Mouse (Mus musculus) midbrain, embryonic 12.5 days (tissue): ENCODE data around the gene Lrmda. TPM values are rescaled to one million over a fixed set of nuclear protein-coding genes. Genes with fewer than 3 reads are reported as not detected.

Source experiments
- ATAC-seq: fragments of 200-750 bp; cut with Nextera tagmentation; 2 replicates; pipeline ENCODE4 v1.8.0; 2017; ENCODE audit warnings: low read depth, moderate TSS enrichment, moderate library complexity; ENCODE audit not compliant: low FRiP score
- H3K27ac ChIP-seq: fragments of 300-500 bp; sonication (generic); replicated peaks from 2 replicates; pipeline ENCODE4 v1.5.1; 2016; ENCODE audit warnings: mild to moderate bottlenecking
- H3K27me3 ChIP-seq: fragments of 300-500 bp; sonication (generic); 2 replicates; pipeline ENCODE4 v1.6.1; 2016; ENCODE audit warnings: mild to moderate bottlenecking
- H3K36me3 ChIP-seq: fragments of 300-500 bp; sonication (generic); 2 replicates; pipeline ENCODE4 v1.6.1; 2016
- H3K4me1 ChIP-seq: fragments of 300-500 bp; sonication (generic); 2 replicates; pipeline ENCODE4 v1.6.1; 2016
- H3K4me2 ChIP-seq: fragments of 300-500 bp; sonication (generic); replicated peaks from 2 replicates; pipeline ENCODE4 v1.6.1; 2016; ENCODE audit warnings: mild to moderate bottlenecking, moderate library complexity
- H3K4me3 ChIP-seq: fragments of 300-500 bp; sonication (generic); 2 replicates; pipeline ENCODE4 v1.5.1; 2016; ENCODE audit warnings: mild to moderate bottlenecking
- H3K9ac ChIP-seq: fragments of 300-500 bp; sonication (generic); replicated peaks from 2 replicates; pipeline ENCODE4 v1.6.1; 2016; ENCODE audit warnings: mild to moderate bottlenecking, moderate library complexity
- H3K9me3 ChIP-seq: fragments of 300-500 bp; sonication (generic); 2 replicates; pipeline ENCODE4 v1.6.1; 2016; ENCODE audit warnings: mild to moderate bottlenecking
- WGBS: fragments of 180-500 bp; shearing (Covaris S2); methylation state at CpG from one replicate; pipeline ENCODE4 v1.1.7; 2016; 5-methylcytosine and 5-hydroxymethylcytosine counted together
- polyA plus RNA-seq: library from polyadenylated mRNA; unstranded; fragments of >200 nt; fragmentation: Nextera tagmentation; extraction: Ambion mirVana; gene quantifications from 2 replicates; pipeline ENCODE4 v1.2.1, GENCODE M21; 2016

Gene Lrmda
- polyA plus RNA-seq, 1 experiment from 2014 or later = not detected

DNA sequence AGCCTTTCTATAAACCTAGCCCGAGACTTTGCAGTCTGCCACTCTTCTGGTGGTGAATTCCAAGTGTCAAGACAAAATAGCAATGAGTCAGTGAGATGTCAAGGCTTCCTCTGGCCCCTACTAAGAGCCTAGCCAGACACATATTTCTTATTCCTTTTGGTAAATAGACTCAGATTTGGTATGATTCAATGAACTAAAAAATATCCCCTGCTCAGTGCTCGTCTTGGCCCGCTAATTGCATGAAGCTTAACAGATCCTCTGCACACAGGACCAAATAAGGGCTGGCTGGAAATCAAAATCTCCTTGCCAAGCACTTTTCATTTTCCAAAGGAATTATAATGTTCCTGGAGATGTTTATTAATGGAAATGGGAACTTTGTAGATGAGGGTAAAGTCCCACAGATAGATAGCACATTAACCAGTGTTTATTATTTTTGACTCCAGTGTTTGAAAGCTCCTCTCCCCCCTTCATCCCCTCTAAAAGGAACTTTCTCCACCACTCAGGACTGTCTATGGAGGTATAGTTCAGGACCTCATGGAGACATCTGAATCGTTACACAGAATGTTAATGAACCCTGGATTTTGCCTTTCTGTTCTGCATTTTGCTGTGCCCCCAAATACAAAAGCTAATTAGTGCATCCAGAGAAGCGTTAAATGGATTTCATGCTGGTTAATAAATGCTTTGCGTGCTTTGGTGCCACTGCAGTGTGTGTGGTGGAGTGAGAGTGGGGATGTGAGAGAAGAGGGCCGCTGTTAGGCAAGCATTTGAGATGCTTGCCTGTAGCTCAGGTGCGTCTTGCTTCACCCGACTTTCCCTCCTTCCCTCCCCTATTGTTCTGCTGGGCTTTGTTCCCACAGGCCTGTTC lies 945.5 kb downstream of the Lrmda start:
- Histone ChIP-seq H3K36me3 (no peaks in the 10 kb centered on the region), H3K4me2 (no peak overlapping the region), H3K27ac (no peak overlapping the region), H3K9ac (no peak overlapping the region), H3K4me1 (0 out of 2 replicates have a peak, but pooled peaks cover 3% of the 10 kb centered on the region), H3K27me3 (no peaks in the 10 kb centered on the region), H3K4me3 (no peak overlapping the region), H3K9me3 (no peaks in the 10 kb centered on the region)
- no peak for ATAC-seq
- 70% methylated on average over 9 of the region's 9 CpGs for WGBS

DNA sequence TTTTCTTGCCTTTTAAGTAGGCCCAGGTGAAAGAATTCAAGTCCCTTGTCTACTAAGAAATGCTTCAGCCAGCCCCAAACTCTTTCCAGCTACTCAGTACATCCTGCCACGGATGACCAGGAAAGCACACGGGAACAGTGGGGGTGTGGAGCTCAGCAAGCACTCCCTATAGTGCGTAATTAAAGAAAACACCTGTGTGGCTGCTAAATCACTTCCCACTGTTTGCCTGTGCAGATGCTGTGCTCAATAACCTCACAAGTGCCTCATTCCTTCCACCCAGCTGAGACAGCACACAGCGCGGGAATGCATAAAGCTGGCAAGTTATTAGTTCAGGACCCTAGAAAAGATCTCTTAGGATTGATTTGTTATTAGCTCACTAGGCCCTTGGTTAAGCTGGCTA lies 949.2 kb downstream of the Lrmda start:
- WGBS = 76% methylated on average over 5 of the region's 5 CpGs
- no peaks in the 10 kb centered on the region for H3K36me3 ChIP-seq
- no peak overlapping the region for H3K4me3 ChIP-seq
- ATAC-seq = no peak
- no peaks in the 10 kb centered on the region for H3K9me3 ChIP-seq
- H3K4me1 ChIP-seq = 0 out of 2 replicates have a peak, but pooled peaks cover 3% of the 10 kb centered on the region
- H3K27ac ChIP-seq = no peak overlapping the region
- no peak overlapping the region for H3K9ac ChIP-seq
- no peaks in the 10 kb centered on the region for H3K27me3 ChIP-seq
- no peak overlapping the region for H3K4me2 ChIP-seq

DNA sequence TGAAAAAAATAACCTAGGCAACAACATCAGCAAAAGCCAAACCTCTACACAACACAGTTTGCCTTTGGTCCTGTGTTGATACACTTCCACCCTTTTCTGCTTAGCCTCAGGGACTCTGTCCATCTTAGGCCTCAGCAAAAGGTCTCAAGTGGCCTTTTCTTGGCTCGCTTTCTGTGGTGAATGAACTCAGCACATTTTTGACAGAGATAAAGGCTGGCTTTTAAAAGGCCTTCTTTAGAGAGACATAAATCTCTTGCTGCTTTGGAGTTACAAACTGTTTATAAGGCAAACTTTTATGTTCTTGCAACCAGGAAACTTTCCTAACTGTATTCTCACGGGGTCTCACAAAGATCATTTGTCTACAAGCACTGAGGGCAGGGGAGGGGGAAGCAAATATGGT lies 967.2 kb downstream of the Lrmda start:
- Histone ChIP-seq H3K27ac (no peak overlapping the region), H3K4me3 (no peak overlapping the region), H3K27me3 (no peaks in the 10 kb centered on the region), H3K4me2 (no peak overlapping the region), H3K9me3 (no peaks in the 10 kb centered on the region), H3K36me3 (no peaks in the 10 kb centered on the region), H3K4me1 (no peaks in the 10 kb centered on the region), H3K9ac (no peak overlapping the region)
- no peak for ATAC-seq
- 83% methylated on average over 2 of the region's 2 CpGs for WGBS

DNA sequence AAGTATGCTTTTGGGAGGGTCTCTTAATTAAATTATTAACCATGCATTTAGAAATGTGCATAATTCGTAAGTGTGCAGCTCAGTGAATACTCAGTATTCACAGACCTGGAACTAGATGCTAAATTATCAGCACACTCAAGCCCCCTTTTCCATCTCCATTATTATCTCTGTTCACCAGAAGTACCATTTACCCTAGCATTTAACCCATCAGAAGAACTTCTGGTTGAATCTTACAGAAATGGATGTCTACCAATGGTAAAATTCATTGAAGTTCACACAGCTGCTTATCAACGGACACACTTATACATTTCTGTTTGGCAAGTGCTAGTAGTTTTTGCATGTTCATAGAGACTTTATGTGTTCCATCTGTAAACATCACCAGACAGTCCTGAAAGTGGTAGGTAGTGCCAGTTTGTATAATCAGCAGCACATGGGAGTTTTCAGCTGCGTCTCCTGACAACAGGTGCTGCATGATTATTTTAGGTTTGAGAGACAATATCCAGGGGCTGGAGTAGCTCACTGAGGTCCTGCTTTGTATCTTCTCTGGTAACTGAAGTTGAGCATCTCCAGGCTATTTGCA lies 968.7 kb downstream of the Lrmda start:
- Histone ChIP-seq H3K9me3 (no peaks in the 10 kb centered on the region), H3K4me1 (no peaks in the 10 kb centered on the region), H3K36me3 (no peaks in the 10 kb centered on the region), H3K4me3 (no peak overlapping the region), H3K27ac (no peak overlapping the region), H3K9ac (no peak overlapping the region), H3K4me2 (no peak overlapping the region), H3K27me3 (no peaks in the 10 kb centered on the region)
- ATAC-seq = no peak
- 89% methylated on average over 3 of the region's 3 CpGs for WGBS

DNA sequence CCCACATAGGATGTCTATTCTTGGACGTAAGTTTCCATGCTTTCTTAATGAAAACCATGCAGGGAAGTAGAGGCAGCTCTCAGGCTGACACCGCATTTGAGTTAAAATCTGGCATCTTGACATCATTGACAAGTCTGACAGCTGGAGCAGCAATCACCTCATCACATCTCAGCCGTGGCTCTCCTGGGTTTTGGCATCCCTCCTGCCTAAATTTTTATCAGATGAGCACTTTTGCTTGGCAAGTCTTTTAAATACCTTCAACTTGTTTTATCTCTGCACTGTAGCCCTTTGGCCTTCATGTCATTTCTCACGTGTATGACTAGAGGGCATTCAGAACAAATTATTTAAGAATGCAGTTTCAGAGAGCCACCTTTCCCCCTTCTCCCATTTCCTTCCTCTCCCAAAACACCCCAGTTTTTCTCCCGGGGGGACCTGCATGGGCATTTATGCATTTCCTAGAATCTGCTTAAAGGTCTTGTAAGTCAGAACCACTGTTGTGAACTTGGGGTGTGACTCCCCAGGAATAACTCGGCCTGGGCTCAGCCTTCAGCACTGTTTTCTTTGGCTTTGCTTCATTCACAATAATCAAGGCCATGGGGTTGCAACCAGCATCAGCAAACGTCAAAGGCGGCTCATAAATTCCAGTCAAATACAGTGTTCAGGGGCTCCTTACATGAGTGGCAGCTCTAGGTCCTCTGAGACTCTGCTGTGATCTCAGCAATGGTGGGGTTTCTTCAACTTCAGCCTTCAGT lies 975.8 kb downstream of the Lrmda start:
- no peak for ATAC-seq
- H3K9ac ChIP-seq = no peak overlapping the region
- H3K27me3 ChIP-seq = no peaks in the 10 kb centered on the region
- no peak overlapping the region for H3K4me3 ChIP-seq
- no peak overlapping the region for H3K27ac ChIP-seq
- 83% methylated on average over 8 of the region's 8 CpGs for WGBS
- no peak overlapping the region for H3K4me2 ChIP-seq
- H3K4me1 ChIP-seq = no peaks in the 10 kb centered on the region
- no peaks in the 10 kb centered on the region for H3K9me3 ChIP-seq
- H3K36me3 ChIP-seq = no peaks in the 10 kb centered on the region

DNA sequence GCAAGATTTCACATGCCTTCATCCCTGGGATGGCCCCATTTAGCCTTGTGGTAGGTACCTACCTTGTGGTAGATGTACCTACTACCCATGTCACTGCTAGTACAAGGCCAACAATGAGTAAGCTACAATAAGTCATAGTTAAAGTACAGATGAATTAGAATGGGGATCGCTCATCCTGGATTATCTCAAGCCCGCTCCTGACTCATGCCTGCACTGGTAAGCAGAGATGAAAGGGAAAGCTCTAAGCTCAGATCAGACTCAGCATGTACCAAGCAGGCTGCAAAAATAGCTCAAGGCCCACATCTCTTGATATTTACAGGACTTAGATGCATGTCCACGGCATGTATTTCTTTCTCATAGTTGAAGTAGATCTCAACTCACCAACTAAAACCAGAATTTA lies 979.4 kb downstream of the Lrmda start:
- no peak for ATAC-seq
- no peaks in the 10 kb centered on the region for H3K9me3 ChIP-seq
- no peak overlapping the region for H3K4me2 ChIP-seq
- H3K9ac ChIP-seq = no peak overlapping the region
- no peaks in the 10 kb centered on the region for H3K4me1 ChIP-seq
- H3K27ac ChIP-seq = no peak overlapping the region
- 83% methylated on average over 3 of the region's 3 CpGs for WGBS
- H3K4me3 ChIP-seq = no peak overlapping the region
- no peaks in the 10 kb centered on the region for H3K27me3 ChIP-seq
- H3K36me3 ChIP-seq = no peaks in the 10 kb centered on the region

DNA sequence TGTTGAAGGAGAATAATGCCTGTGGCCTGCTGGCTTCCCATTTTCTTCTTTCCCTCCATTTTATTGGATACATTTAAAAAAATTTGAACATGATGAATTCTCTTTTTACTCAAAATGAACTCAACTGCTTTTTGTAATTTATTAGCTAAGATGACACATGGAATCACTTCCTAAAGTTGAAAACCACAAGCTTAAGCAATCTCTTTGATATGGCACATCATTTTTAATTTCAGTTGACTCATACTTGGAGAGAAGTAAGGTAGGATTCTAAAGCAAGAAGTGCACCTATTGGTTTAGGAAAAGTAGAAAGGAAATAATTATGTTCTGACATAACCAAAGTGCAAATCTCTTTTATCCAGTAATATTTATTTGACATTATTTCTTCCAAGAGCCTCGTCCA lies 992.5 kb downstream of the Lrmda start:
- no peaks in the 10 kb centered on the region for H3K9me3 ChIP-seq
- H3K27ac ChIP-seq = no peak overlapping the region
- no peaks in the 10 kb centered on the region for H3K27me3 ChIP-seq
- 87% methylated on average over 1 of the region's 1 CpGs for WGBS
- H3K9ac ChIP-seq = no peak overlapping the region
- no peak overlapping the region for H3K4me3 ChIP-seq
- peaks cover 18% of the 10 kb centered on the region for H3K4me1 ChIP-seq
- no peak for ATAC-seq
- no peaks in the 10 kb centered on the region for H3K36me3 ChIP-seq
- H3K4me2 ChIP-seq = no peak overlapping the region

DNA sequence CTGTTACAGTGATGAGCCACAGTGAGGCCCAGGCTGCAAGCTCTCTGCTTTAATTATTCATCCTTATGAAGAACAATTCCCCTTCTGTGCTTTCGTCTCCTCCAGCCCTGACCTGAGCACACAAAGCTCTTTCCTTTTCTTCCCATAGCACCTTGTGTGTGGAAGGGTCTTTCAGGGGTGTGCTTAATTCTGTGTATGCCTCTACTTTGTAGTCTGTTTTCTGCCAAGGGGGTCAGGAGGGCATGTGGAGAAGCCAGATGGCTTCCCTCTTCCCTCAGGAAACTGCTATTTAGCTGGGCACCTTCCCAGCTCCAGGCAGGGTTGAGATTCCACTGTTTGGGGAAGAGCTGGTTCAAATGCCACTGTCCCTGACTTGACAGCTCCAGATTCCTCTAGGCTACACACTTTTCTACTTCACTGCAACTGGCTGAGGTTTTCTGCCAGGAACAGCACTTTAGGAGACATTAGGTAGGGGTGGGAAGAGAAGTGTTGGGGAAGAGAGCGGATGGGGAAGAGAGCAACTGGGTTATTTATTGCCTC lies 995.3 kb downstream of the Lrmda start:
- no peak for ATAC-seq
- 60% methylated on average over 2 of the region's 2 CpGs for WGBS
- H3K9ac ChIP-seq = no peak overlapping the region
- no peaks in the 10 kb centered on the region for H3K27me3 ChIP-seq
- H3K4me3 ChIP-seq = no peak overlapping the region
- no peaks in the 10 kb centered on the region for H3K9me3 ChIP-seq
- H3K4me1 ChIP-seq = peaks cover 18% of the 10 kb centered on the region
- H3K27ac ChIP-seq = peak overlapping the region; percentile 55
- H3K36me3 ChIP-seq = no peaks in the 10 kb centered on the region
- H3K4me2 ChIP-seq = no peak overlapping the region

DNA sequence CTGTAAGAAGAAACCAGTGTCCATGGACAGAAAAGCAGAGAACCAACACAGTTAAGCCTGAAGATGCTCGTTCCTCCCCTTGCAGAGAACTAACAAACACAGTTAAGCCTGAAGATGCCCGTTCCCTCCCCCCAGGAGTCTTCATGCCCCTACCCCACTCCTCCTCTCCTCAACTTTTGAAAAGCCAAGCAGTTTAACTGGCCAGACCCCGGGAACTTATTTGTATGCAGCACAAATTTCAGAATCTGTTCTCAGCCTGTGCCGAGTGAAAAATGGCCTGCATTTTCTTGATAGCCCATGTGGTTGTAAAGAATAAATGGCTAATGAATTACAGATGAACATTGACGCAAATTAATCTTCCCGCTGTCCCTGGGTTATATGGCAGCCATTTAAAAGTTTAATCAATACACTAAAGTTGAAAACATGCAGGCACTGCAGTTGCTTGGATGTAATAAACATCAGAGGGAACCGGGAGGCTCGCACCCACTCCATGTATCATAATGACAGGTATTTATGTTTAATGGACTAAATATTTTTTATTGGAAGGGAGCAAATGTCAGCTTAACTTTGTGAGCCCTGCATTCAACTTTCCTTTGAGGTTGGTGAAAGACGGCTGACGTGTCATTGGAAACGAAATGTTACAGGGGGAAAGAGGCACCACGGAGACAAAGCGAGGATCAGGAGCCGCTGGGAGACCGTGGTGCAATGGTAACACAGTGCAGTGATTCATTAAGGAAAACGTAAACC lies 996.0 kb downstream of the Lrmda start:
- Histone ChIP-seq H3K27ac (peak overlapping the region; percentile 55), H3K9me3 (no peaks in the 10 kb centered on the region), H3K4me3 (no peak overlapping the region), H3K27me3 (no peaks in the 10 kb centered on the region), H3K4me1 (peaks cover 18% of the 10 kb centered on the region), H3K9ac (no peak overlapping the region), H3K4me2 (no peak overlapping the region), H3K36me3 (no peaks in the 10 kb centered on the region)
- WGBS = 51% methylated on average over 16 of the region's 16 CpGs
- no peak for ATAC-seq

DNA sequence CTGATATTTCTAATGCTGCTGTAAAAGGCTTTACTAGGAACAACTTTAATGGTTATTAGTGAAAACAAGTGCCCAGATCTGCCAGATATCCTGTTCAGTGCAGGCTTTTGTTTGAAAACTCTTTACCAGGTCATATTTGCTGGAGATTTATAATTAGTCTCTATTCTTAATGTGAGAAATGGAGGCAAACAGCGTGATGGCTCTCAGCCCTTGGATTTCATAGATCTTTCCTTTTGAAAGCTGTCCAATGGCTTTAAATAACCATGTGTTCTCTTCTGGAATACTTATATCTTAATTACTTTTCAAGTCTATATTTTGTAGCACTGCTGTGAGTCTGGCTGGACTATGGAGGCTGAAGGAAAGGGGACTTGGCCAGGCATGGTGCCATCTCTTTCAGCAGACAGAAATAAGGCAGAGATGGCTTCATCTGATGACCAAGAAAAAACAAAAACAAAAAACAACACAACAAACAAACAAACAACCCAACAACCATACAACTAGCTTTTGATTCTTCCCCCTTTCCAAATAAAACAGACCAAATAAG lies 996.6 kb downstream of the Lrmda start:
- Histone ChIP-seq H3K27me3 (no peaks in the 10 kb centered on the region), H3K4me3 (no peak overlapping the region), H3K36me3 (no peaks in the 10 kb centered on the region), H3K9me3 (no peaks in the 10 kb centered on the region), H3K27ac (no peak overlapping the region), H3K9ac (no peak overlapping the region), H3K4me2 (no peak overlapping the region), H3K4me1 (peaks cover 18% of the 10 kb centered on the region)
- ATAC-seq = no peak
- WGBS = 78% methylated on average over 1 of the region's 1 CpGs

DNA sequence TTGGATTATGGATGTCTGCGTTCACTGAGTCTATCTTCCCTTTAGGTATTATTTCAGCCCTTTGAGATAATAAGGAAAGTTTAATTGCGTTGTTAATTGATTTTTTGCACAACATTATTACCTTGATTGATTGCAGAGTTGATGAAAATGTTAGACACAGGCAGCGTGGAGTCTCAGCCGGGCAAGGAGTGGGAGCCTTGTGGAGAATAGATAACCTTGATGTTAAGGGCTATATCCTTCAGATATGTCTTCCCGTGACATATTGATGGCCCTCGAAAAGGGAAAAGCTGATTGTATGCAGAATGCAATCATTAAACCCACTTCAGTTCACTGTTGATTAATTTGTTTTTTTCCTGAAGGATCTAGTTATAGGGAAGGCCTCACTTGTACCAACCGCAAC lies 1021.5 kb downstream of the Lrmda start:
- H3K4me2 ChIP-seq = no peak overlapping the region
- ATAC-seq = no peak

More for the DNA sequence above, 1021.5 kb downstream of the Lrmda start:
- Histone ChIP-seq H3K36me3 (no peaks in the 10 kb centered on the region), H3K4me3 (no peak overlapping the region), H3K9me3 (no peaks in the 10 kb centered on the region), H3K27ac (no peak overlapping the region), H3K4me1 (no peaks in the 10 kb centered on the region; the same call in 1 of the 2 replicates), H3K9ac (no peak overlapping the region), H3K27me3 (peaks cover 7% of the 10 kb centered on the region)
- 89% methylated on average over 7 of the region's 7 CpGs for WGBS
